Mouse (Mus musculus): ENCODE results near the gene Pck1. TPM values are rescaled to one million over a fixed set of nuclear protein-coding genes. Genes with fewer than 3 reads are reported as not detected.

Pck1 gene
- polyA plus RNA-seq, 2 experiments from 2014 or later, result not detected

GRCm38 (mm10) chr2:173173521-173174511 lies 21.0 kb downstream of the Pck1 start:
- ATAC-seq, result peak; percentile 86

DNA sequence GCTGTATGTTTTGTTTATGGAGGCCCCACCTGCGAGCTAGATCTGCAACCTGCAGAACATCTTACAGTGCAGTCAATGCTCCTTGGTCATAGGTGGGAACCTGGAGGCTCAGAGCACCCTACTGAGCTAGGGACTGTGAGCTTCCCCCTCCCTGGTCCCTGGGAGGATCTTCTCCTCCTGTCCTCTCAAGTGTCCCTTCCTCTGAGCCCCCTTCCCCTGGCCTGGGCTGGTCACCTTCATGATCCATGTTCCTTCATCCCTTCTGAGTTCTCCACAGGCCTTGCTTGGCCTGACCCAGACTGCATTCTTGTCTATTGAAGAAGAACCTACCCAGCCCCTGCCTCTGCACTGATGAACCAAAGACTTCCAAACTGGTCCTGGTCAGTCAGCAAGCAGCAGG lies 21.7 kb downstream of the Pck1 start:
- ATAC-seq, result no peak

DNA sequence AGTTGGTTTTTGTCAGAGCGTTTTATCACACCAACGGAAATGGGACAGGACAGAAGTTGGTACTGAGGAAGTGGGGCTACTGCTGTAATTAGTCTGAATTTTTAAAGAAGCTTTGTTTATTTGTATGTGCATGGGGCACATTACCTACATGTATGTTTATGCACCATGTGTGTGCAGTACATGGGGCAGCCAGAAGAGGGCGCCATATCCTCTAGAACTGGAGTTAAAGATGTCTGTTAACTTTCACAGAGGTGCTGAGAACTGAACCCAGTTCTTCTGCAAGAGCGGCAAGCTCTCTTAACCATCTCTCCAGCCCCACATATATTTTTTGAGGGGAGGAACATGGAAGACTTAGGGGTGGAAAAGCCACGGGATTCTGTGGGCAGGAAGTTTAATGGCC lies 22.9 kb downstream of the Pck1 start:
- ATAC-seq, result no peak

DNA sequence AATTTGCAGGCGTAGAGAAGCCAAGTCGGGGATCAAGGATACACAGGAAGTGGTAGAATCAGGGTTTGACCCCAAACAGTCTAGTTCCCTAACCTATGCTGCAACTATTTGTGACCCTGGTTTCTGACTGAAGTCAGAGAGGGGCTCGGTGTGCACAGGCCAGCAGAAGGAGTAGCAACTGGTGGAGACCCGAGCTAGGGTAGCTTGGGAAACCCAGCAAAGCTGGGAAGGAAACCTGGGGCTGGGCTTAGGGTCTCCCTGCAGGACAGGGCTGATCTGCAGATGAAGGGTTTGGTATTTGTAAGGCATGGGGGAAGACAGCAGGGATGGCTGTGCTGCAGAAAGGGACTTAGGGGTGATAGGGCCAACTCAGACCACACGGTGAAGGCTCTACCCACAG lies 24.6 kb downstream of the Pck1 start:
- ATAC-seq, result no peak

- ATAC-seq, result no peak
Observed at GRCm38 (mm10) chr2:173177951-173178350, 25.1 kb downstream of the Pck1 start.

GRCm38 (mm10) chr2:173179046-173179445 lies 26.2 kb downstream of the Pck1 start:
- ATAC-seq, result no peak

DNA sequence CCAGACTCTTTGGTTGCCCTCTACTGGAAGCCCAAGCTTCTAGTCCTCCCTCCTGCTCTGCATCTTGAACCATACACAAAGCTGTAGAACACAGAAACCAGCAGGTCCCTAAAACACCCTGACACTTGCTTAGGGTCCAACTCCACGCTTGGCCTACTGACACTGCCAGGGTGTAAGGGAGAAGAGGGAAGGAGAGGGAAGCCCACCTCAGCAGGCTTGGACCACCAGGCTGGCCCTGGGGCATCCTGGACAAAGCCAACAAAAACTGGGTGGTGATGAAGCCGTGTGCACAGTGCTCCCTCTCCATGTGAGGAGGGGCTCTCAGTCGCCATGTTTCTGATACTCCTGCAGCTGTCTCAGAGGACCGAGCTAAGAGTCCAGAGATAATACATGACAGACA lies 27.2 kb downstream of the Pck1 start:
- ATAC-seq, result no peak

DNA sequence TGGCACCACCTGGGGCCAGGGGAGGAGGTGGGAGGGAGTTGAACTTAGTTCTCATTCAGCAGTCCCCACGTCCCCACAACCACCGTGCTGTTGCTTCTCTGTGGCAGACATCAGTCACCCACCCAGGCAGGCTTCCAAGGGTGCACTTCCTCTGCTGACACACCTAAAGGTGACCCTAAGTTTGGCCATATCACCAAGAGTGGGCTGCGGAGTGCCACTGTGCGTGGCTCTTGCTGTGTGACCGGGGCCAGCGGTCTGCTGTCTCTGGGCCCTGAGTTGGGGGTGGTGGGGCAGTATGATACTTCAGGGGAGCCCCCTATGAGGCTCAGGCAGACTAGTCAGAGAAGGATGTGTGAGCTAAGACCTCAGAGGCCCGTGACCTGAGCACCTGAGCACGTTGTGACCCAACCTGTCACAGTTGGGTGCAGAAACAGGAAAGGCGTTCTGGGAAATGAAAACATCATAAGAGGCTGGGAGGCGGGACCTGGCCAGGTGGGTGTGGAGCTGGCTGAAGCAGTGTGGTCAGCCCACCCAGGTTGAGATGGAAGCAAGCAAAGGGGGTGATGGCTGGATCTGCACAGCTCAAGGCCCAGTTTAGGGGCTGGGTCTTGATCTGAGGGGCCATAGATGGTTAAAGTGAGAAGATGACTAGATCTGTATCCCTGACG lies 28.0 kb downstream of the Pck1 start:
- ATAC-seq, result no peak

GRCm38 (mm10) chr2:173181486-173181885 lies 28.6 kb downstream of the Pck1 start:
- no peak for ATAC-seq

DNA sequence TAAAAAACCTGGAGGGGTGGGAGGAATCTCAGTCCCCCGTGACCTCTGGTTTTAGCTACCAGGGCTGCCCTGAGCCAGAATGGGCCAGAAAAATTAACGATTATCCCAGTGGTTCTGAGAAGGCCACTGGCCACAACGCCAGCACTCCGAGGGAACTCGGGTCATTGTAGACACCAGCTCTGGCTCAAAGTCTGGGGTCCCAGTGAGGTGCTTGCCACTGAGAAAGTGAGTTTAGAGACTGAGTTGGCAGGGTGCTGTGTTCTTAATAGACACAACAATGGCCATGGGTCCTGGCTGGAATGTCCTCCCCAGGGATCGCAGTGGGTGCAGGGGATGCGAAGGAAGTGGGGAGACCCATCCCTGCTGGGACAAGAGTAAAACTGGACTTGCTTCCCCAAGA lies 29.1 kb downstream of the Pck1 start:
- no peak for ATAC-seq

GRCm38 (mm10) chr2:173182796-173183195 lies 29.9 kb downstream of the Pck1 start:
- ATAC-seq, result no peak

GRCm38 (mm10) chr2:173183311-173183710 lies 30.5 kb downstream of the Pck1 start:
- ATAC-seq, result no peak

DNA sequence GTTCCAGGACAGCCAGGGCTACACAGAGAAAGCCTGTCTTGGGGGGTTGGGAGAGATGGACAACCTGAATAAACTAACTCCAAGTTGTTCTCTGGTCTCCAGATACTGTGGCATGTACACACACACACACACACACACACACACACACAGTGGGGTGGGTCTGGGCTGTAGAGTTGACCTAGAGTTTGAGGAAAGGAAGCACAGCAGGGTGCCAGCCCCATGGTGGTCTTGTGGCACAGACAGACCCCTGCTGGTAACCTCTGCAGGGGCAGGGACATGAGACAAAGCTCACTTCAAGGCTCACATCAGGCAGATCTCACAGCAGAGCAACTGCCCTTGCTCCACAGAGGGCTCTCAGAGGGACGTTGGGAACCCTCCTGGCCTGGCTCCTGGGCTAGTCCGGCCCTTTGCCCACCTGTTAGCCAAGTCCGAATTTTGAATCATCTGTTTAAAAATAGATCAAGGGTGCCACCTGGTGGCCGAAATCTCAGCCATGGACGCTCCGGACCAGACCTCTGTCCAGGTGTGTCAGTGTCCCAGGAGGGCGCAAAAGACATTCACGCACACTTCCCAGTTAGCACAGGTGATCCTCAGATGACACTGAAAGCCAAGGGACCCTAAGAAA lies 31.1 kb downstream of the Pck1 start:
- ATAC-seq, result no peak

- no peak for ATAC-seq
Observed at GRCm38 (mm10) chr2:173184475-173185080, 31.7 kb downstream of the Pck1 start.

- ATAC-seq, result no peak
Observed at GRCm38 (mm10) chr2:173185282-173185681, 32.4 kb downstream of the Pck1 start.

- ATAC-seq, result peak; percentile 56
Observed at GRCm38 (mm10) chr2:173186047-173186943, 33.4 kb downstream of the Pck1 start.

GRCm38 (mm10) chr2:173187182-173187855 lies 34.5 kb downstream of the Pck1 start:
- no peak for ATAC-seq

DNA sequence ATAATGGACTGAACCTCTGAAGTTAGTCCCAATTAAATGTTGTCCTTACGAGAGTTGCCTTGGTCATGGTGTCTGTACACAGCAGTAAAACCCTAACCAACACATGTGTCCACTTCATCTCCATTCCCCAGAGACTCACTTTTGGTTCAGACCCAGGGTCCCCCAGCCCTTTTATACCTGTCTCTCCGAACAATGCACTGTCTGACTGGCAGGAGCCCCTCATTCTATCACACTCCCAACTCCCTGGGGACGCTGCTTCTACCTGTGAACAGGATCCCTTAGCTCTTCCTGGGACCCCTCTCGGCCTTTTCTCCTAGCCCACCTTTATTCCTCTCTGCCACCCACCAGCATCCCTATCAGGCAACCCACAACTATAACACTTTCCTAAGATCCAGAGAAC lies 41.9 kb downstream of the Pck1 start:
- no peak for ATAC-seq

- ATAC-seq, result no peak
Observed at GRCm38 (mm10) chr2:173202924-173203689, 50.3 kb downstream of the Pck1 start.

- no peak for ATAC-seq
Observed at GRCm38 (mm10) chr2:173203726-173204125, 50.9 kb downstream of the Pck1 start.

Data from activated CD4-positive, CD25-positive, alpha-beta regulatory T cell, adult 4 months (primary cell).